Mouse (Mus musculus): ENCODE measurements around the gene Twf2. TPM values are rescaled to one million over a fixed set of nuclear protein-coding genes. Genes with fewer than 3 reads are reported as not detected.

The Twf2 gene
- total RNA-seq, 2 experiments from 2014 or later = 160 to 189 TPM

DNA sequence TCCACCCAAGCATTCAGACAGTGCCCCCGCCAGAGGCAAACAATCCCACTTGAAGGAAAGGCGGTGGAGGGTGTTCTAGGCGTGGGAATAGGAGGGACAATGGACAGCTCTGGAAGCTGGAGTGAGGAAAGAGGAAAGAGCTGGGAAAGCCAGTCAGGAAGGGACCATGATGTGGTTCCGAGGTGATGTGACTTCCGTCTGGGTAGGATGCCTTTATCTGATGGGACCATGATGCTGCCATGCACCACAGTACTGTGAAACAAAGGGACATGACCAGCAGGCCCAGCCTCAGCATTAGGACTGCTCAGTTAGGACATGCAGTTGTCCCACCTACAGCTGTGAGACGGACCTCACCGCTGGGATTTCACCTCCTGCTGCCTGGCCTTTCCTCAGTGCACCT, 28.3 kb downstream of the Twf2 start:
- no peak for DNase-seq (ENCODE audit: low spot score)
- intact Hi-C loops (cut with DNase I) = no loop called here

DNA sequence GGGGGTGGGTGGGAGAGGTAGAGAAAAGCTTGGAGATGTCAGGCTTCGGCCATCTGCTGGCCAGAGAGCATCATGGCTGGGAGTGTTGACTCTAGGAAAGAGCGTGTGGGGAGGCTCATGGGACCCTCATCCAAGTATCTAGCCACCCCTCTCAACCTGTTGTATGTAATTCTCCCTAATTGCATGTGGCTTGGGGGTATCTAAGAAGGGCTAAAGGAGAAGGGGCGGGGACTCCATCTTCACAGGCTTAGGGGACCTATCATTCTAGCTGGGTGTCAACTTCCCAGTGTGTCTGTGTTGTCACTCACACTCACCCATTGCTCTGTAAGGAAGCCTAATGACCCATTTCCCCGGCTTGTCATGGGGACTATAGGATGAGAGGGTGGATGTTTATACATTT, 28.9 kb downstream of the Twf2 start:
- no peak for DNase-seq (ENCODE audit: low spot score)
- intact Hi-C loops (cut with DNase I) = no loop called here

DNA sequence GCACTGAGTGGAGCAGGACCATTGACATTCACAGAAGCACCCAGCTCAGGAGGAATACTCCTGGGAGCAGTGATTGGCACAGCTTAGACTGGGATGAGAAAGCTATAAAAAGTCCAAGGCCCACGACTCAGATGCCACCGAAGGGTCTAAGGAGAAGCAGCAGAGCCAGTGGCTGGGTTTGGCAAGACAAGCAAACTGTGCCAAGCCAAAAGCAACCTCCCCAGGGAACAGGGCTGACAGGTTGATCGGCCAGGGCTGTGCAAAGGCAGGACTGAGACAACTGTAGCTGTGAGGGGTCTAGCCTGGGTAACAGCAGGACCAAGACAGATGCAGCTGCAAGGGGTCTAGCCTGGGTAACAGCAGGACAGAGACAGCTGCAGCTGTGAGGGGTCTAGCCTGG, 30.0 kb downstream of the Twf2 start:
- intact Hi-C loops (cut with DNase I) = no loop called here

DNA sequence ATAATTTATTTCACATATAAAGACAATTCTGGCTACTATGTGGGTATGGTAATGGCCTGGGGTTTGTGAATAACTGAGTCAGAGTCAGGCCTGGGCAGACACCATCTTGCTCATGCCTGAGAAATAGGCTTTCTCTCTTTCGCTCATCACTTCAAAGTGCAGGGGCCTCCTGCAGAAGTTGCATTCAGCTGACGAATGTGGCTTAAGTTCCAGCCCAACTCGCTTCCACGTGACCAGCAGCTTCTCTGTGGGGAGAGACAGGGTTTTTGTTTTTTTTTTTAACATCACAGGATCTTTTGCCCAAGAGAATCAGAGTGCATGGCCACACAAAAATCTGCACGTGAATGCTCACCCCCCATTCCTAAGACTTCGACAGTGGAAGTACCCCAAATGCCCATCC, 31.0 kb downstream of the Twf2 start:
- intact Hi-C loops (cut with DNase I) = no loop called here

More for the DNA sequence above, 30.0 kb downstream of the Twf2 start:
- no peak for DNase-seq (ENCODE audit: low spot score)

DNA sequence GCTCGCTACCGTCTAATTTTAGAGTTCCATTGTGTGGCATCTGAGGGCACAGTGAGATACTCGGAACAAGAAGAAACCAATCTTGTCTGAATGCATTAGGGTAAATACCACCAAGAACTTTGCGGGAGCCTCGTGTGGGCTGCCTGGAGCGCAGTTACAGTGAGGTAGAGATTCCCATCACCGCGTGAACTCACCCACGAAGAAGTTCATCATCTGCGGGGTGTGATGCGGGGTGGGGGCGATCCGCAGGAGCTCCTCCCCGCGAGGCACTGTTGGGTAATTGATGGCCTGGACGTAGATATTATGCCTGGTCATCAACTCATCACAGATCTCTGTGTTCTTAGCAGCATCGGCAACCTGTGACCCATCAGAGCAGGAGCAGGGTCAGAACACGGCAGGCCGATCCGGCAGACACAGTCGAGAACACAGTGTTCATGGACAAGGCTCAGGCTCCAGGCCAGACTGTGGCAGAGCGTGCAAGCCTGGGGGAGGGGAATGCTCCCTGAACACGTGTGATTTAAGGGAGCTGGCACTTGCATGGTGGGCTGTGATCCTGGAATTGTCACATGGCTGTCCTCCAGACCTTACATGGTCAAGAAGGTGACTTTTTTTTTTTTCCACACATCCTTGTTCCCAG, 32.4 kb downstream of the Twf2 start:
- intact Hi-C loops (cut with DNase I) = no loop called here
- DNase-seq (ENCODE audit: low spot score) = peak; percentile 33

More for the DNA sequence above, 31.0 kb downstream of the Twf2 start:
- no peak for DNase-seq (ENCODE audit: low spot score)

DNA sequence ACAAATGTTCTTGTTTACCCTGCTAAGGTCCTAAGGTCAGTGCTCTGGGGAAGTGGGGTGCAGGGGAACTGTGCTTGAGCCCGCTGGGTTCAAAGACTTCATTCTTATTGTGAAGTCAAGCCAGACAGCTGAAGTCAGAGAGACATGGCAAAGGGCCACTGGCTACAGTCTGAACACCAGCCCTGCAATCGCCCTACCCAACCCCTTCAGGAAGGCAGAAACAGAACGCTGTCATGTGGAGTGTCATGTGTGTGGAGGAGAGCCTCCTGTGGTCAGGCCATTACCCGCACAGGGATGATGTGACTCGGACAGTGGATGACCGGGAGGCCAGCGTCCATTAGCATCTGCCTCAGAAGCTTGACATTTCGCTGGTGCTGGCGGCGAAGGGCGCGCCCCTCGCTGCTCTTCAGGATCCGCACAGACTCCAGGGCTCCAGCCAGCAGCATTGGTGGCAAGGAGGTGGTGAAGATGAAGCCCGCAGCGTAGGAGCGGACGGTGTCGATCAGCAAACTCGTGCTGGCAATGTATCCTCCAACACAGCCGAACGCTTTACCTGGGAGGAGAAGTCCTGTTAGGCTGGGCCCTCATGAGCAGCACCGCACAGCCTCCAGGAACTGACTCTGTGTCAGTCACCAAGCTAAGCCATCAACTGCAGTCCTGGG, 33.4 kb downstream of the Twf2 start:
- DNase-seq (ENCODE audit: low spot score) = no peak
- intact Hi-C loops (cut with DNase I) = no loop called here

DNA sequence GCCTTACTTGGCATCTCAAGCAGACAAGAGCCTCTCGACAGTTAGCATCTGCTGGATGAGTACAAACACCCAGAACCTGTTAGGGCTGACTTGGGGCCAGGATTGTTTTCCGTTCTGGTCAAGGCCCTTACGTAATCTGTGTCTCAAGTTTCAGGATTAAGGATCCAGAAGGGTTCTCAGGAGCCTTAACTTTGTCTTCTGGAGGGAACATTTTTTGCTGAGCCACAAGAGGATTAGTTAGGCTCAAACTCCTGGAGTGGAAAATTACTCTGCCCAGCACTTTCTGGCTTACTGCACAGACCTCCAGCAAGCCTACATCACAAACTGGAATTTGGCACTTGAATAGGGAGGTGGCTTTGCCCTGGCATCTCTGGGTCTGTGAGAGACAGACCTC, 33.9 kb downstream of the Twf2 start:
- intact Hi-C loops (cut with DNase I) = no loop called here
- DNase-seq (ENCODE audit: low spot score) = no peak

DNA sequence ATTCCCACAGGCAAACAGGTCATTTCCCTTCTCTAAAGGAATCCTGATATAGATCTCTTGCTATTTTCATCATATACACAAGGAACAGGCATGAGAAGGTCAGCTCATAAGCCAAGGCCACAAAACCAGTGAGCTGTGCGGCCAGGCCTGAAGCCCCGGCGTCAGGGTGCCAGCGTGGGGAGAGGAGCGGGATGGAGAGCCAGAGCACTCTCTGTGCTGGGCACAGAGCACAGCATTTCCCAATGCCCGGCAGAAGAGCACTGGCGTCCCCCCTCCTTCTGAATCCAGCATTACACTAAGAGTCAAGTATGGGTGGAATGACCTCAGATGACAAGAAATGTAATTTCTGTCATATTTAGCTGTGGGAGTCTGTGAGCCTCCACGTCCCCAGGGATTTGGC, 34.5 kb downstream of the Twf2 start:
- intact Hi-C loops (cut with DNase I) = no loop called here

DNA sequence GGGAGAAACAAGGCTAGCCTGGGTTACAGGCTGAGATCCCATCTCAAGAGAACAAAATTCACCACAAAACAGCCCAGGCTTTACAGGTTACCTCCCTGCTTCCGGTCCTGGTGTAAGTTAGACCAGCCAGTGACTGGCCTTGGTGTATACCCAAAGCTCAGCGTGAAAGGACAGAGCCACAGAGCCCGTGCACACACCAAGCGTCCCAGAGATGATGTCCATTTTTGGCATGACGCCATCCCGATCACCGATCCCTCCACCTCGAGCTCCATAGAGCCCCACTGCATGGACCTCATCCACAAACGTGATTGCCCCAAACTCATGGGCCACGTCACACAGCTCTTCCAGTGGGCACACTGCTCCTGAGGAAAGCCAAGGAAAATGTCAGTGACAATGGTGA, 35.0 kb downstream of the Twf2 start:
- intact Hi-C loops (cut with DNase I) = no loop called here
- no peak for DNase-seq (ENCODE audit: low spot score)

More for the DNA sequence above, 34.5 kb downstream of the Twf2 start:
- DNase-seq (ENCODE audit: low spot score) = no peak

DNA sequence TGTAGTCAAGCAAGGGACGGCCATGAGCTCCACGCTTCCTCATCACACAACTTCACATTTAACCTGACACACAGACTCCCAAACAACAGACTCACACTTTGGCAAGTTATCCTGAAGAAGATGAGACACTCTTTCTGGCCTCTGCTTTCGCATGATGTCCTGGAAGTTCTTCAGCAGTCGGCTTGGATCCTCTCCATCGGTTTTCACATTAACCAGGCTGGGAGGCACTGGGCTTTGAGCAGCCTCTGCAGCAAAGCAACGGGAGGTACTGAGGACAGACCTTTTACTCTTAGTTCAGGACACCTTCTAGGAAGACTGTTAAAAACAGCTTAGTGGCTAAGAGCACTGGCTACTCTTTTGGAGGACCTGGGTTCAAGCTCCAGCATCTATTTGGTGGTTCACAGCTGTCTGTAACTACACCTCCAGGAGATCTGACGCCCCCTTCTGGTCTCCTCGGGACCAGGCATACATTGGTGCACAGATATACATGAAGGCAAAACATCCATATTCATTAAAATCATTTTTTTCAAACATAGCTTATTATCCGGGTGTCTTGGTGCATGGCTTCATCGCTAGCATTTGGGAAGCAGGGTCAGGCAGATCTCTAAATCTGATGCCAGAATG, 38.7 kb downstream of the Twf2 start:
- no peak for DNase-seq (ENCODE audit: low spot score)
- intact Hi-C loops (cut with DNase I) = no loop called here

DNA sequence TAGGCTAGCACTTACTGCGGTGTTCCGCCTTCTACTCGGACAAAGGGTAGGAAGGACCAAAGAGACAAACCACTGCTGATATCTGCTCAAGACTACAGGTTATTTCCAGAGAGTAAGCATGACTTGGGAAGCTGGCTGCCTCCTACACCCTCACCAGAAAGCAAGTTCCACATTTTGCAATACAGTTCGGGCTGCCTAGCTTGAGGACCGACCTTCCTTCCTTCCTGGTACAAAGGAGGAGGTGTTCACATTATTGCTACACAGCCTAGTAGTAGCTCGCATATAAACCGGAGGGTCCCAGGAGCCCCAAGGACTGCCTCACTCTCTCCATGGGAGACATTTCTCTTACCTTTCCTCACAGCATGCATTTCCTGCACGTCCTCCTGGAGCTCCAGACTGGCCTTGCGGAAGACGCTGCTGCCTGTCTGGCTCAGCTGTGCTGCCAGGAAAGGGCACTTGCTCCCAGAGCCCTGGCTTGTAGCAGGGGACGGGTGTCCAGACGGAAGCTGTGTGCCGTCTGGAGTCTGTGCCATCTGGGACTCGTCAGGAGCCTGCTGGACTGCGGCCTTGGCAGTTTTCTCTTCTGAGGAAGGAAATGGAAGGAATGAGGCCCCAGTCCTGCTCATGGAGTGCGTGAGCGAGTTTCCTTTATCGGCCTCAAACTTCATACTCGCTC, 40.0 kb downstream of the Twf2 start:
- DNase-seq (ENCODE audit: low spot score) = peak; percentile 32
- intact Hi-C loops (cut with DNase I) = no loop called here

DNA sequence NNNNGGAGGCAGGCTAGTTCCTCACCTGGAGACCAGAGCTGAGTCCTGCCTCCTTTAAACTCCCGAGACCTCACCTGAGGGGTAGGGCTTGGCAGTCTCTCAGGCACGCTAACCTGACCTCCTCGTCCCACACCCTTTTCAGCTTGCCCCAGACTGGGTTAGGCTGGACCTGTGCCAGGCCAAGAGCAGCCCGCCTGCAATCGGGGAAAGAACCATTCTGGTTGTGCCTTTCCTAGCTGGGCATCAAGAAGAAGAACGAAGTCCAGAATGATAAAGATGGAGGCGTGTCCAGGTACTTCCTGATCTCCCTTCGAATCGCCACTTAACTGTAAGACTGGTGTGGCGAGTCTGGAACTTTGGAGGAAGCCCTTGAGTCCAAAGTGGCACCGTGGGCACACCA, 46.6 kb downstream of the Twf2 start:
- DNase-seq (ENCODE audit: low spot score) = no peak
- intact Hi-C loops (cut with DNase I) = loop anchor here (2.0 kb wide), 1 partner anchor 31 kb away; the partner anchor contains the start of gene Poc1a

DNA sequence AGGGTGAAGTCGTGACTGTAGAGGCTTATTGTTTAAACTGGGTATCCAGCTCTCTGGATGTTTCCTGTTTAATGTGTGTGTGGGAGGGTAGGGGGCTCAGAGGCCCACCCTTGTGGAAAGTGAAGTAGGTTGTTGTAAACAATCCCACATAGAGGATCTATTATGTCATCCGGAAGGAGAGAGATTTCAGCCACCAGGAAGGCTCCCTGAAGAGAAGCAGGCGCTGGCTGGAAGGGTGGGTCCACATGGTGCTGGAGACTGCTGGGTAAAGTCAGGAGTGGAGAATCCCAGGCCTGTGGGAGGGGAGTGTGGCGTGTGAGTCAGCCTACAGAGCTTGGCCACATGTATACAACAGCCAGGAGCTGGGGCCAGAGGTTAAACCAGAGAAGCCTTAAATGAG, 47.3 kb downstream of the Twf2 start:
- peak; percentile 47 for DNase-seq (ENCODE audit: low spot score)
- intact Hi-C loops (cut with DNase I) = no loop called here

DNA sequence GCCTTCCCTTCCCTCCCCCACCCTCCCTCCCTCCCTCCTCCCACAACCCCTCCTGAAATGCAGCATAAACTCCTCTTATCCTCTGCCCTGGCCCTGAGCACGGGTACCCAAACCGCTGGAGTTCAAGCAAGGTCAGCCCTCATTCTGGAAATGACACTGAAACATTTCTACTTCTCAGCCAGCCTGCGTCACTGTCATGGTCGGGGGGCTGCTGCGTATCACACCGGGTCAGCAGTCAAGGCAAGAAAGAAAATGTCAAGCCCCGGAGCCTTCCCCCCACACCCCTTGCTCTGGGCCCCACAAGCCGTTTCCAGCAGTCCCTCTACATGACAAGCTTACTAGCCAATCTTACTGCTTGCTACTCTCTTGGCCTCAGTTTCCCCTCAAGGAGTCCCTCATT, 48.2 kb downstream of the Twf2 start:
- intact Hi-C loops (cut with DNase I) = no loop called here
- DNase-seq (ENCODE audit: low spot score) = no peak

DNA sequence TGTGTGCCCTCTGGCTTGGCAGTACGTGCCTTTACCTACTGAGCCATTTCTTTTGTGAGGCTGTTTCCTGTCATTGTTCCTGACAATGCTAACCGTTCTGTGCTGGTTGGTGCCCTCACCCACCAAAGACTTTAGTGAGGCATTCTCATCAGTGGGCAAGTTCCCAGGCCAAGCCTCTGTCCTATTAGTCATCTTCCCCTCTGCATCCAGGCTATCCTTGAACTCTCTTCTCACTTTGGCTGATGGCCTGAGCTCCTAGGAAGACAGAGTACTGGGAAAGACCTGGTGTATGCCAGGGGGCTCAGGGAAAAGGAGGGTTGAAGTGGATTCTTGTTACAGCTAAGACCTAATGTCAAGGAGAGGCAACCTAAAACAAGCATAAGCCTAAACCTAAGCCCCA, 51.1 kb downstream of the Twf2 start:
- intact Hi-C loops (cut with DNase I) = no loop called here
- DNase-seq (ENCODE audit: low spot score) = no peak

DNA sequence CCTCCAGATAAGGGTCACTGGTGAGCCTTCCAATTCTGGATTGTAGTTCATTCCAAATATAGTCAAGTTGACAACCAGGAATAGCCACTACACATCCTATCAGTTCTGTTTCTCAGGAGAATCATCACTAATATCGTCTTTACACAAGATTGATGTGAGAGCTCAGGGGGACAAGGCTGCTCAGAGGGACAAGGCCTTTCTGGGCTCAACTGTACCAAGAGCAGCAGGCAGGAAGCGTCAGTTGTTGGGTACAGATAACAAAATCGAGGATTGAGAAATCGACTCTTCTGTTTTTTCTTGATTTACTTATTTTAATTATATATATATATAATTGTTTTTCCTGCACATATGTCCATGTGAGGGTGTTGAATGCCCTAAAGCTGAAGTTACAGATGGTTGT, 55.5 kb downstream of the Twf2 start:
- DNase-seq (ENCODE audit: low spot score) = no peak
- intact Hi-C loops (cut with DNase I) = no loop called here

DNA sequence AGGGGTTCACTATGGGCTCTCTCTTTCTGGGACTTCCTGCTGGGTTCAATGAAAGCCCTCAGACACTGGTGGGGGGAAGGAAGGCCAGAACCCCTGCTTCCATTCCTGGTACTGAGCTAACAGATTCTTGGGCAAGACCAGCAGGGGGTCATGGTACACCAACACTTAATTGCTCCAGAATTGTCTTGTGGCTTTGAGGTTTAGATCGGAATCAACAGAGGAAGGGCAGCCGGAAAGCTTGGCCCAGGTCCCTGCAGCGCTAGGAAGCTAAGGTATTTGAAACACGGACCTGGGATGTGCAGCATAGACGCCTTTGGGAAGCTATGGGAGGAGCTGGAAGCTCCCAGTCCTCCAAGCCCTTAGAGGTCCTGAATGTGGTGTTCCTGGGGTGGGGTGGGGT, 56.1 kb downstream of the Twf2 start:
- intact Hi-C loops (cut with DNase I) = no loop called here
- no peak for DNase-seq (ENCODE audit: low spot score)

DNA sequence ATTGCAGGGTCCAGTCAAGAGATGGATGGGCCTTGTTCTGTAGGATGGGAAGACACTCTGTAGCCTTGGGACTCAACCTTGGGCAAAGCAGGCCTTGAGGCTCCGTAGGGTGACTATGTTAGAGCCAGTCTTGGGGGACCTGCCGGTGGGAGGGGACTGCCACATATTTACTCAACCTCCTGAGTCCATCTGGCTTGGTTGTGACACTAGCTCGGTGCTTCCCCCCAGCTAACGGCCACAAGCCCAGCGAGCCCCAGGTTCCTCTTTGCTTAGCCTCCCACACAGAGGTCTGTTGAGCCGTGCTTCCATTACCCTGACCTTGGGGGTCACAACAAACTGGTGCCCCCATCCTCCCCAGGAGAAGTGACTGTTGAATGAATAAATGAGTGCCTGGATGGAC, 58.1 kb downstream of the Twf2 start:
- DNase-seq (ENCODE audit: low spot score) = no peak
- intact Hi-C loops (cut with DNase I) = no loop called here

DNA sequence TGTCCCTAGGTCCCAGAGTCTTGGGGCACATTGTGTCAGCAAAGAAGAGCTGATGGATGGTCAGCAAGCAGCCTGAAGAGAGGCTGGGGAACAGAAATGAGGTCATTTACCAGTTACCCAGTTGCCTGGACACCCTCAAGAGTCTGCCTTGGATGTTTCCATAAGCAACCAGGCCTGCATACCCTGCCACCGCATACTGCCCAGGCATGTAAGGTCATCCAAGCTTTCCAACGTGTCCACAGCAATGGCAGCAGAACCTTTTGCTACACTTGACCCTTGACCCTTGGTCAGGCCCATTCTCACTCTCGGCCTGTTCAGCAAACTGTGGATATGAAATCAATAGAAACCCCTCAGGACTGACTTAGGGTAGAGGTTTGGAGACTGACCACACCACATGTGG, 58.6 kb downstream of the Twf2 start:
- no peak for DNase-seq (ENCODE audit: low spot score)
- intact Hi-C loops (cut with DNase I) = no loop called here

DNA sequence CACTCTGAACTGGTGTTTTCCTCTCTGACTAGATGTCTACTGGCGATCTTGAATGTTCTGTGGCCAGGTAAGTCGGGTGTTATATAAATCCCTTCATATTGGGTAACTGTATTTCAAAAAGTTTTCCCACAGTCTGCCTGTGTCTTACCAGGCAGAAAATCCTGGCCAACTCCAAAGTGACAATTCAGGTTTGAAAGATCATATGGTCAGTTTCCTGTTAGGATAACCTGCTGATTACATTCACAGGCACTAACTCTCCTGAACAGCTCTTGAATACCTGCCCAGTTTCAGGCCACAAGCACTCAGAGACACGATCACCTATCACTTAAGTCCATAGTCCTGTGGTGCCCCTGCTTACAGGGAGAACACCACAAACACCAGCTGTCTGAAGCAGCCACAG, 59.2 kb downstream of the Twf2 start:
- intact Hi-C loops (cut with DNase I) = no loop called here

DNA sequence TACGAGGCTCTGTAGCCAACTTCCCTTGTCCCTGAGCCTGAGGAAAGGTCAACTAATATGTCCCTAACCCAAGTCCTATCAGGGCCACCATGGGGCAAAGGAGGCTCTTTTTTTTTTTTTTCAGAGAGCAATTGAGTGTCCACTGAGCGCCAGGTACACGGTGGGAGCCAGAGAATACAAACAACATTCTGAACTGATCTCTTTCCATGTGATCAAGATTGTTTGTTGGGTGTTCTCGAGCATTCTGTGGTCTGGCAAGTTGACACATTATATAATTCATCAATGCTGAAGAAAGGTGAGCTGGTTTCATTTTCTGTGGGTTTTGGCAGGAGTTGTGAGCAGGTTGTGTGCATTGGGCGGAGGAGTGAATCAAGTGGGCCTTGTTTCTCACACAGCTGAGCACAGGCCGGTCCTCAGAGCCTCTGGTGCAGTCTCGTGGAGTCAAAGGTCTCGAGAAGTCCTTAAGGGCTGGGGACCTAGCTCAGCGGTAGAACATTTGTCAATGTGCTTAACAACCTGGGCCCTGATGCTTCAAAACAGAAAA, 60.5 kb downstream of the Twf2 start:
- DNase-seq (ENCODE audit: low spot score) = no peak
- intact Hi-C loops (cut with DNase I) = no loop called here

More for the DNA sequence above, 59.2 kb downstream of the Twf2 start:
- no peak for DNase-seq (ENCODE audit: low spot score)

All from heart, postnatal 25 days (tissue).